Mouse (Mus musculus) bone marrow macrophage, adult 2 months (primary cell): Measurements from ENCODE around the gene Gm2174. TPM values are rescaled to one million over a fixed set of nuclear protein-coding genes. Genes with fewer than 3 reads are reported as not detected.

Experiments used
- H3K27ac ChIP-seq: 2 replicates; pipeline ENCODE4 v1.5.1; 2012; ENCODE audit warnings: low read depth, low read length; ENCODE audit not compliant: insufficient read depth
- H3K4me1 ChIP-seq: 2 replicates; pipeline ENCODE4 v1.6.1; 2012; ENCODE audit warnings: low read length; ENCODE audit not compliant: control insufficient read depth, insufficient read depth
- H3K4me3 ChIP-seq: 2 replicates; pipeline ENCODE4 v1.5.1; 2012; ENCODE audit warnings: mild to moderate bottlenecking, low read length, moderate library complexity; ENCODE audit not compliant: insufficient read depth
- CTCF ChIP-seq: IDR thresholded peaks from 2 replicates; pipeline ENCODE4 v1.5.1; 2012; ENCODE audit warnings: low read depth, mild to moderate bottlenecking, low read length, moderate library complexity
- POLR2A ChIP-seq: IDR thresholded peaks from 2 replicates; pipeline ENCODE4 v1.6.1; 2012; ENCODE audit warnings: mild to moderate bottlenecking, low read depth, low read length, borderline replicate concordance
- polyA plus RNA-seq: library from polyadenylated mRNA; stranded (reverse); fragments of >200 nt; gene quantifications from 2 replicates; pipeline ENCODE4 v1.2.4, GENCODE M21; 2012; ENCODE audit not compliant: missing spikeins, insufficient read depth, insufficient read length

Gm2174 gene
- polyA plus RNA-seq, 1 experiment = 6.1 TPM

GRCm38 (mm10) chrX:56454671-56455371 lies 7.1 kb downstream of the Gm2174 start, which contains the start of gene Ints6l:
Ints6l (plus strand) TSS chrX:56454857.
- Histone ChIP-seq H3K4me1 (peaks cover 4% of the 10 kb centered on the region; the same call in 1 of the 2 replicates), H3K4me3 (peak within 1 kb of the TSS; percentile 84), H3K27ac (peak within 1 kb of the TSS; percentile 82)
- peak; percentile 74; the same call in 1 of the 2 replicates for TF ChIP-seq POLR2A
- no peak for TF ChIP-seq CTCF

DNA sequence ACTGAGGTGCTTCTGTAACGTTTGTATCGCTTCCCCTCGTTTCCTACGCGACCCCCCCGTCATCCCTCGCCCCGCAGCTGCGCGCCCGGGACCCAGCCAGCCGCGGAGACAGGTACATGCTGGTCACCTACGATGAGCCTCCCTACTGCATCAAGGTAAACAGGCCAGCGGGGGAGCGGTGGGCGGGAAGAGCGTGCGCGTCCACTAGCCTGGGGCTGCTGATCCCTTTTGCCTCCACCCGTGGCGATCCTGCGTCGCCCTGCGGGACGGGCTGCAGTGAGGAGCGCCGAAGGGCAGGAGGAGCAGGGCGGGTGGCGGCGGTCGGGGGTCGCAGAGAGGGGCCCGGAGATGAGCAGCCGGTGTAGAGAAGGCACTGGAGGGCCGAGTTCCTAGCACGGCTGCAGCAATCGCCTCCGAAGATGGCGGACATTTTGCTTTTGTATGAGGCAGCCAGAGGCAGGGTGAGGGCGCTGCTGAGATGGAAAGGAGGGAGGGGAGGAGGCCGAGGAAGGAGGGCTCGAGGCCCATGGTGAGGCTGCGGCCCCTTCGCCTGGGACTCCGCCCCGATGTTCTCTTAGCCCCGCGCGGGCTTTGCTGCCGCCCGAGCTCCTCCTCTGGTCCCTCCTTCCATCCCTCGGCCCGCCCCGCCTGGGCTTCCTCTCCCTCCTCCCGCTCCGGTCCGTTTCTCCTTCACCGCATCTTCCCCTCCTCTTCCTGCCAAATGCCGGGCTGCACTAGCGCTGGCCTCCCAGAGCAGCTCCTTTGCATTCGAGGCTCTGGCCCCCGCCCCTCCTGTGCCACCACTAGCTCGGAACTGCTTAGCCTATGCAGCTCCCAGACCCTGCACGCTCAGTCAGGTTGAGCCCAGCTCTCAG lies 7.8 kb downstream of the Gm2174 start:
- H3K27ac ChIP-seq = peak overlapping the region; percentile 82
- peak overlapping the region; percentile 84 for H3K4me3 ChIP-seq
- H3K4me1 ChIP-seq = peaks cover 7% of the 10 kb centered on the region
- TF ChIP-seq POLR2A (no peak), CTCF (no peak)

DNA sequence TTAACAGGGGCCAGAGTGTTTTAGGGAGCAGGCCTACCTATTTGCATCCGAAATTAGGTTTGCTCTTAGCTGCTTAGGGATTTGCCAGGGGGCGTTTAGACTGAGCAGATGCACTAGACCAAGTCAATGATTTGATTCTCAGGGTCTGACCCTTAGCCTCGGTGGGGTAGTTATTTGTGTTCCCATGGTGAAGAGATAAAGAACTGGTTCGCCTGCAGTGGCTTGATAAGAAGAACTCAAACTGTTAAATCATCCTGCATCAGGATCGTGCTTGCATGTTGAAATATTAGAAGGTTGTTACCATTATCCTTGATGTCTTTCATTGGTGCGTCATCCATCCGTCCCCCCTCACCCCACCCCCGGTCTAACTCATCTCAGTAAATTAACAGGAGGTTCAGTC lies 8.6 kb downstream of the Gm2174 start:
- Histone ChIP-seq H3K4me1 (peaks cover 10% of the 10 kb centered on the region), H3K4me3 (peak overlapping the region; percentile 64), H3K27ac (peak overlapping the region; percentile 47; the same call in 1 of the 2 replicates)
- no peak for TF ChIP-seq POLR2A
- TF ChIP-seq CTCF = no peak

DNA sequence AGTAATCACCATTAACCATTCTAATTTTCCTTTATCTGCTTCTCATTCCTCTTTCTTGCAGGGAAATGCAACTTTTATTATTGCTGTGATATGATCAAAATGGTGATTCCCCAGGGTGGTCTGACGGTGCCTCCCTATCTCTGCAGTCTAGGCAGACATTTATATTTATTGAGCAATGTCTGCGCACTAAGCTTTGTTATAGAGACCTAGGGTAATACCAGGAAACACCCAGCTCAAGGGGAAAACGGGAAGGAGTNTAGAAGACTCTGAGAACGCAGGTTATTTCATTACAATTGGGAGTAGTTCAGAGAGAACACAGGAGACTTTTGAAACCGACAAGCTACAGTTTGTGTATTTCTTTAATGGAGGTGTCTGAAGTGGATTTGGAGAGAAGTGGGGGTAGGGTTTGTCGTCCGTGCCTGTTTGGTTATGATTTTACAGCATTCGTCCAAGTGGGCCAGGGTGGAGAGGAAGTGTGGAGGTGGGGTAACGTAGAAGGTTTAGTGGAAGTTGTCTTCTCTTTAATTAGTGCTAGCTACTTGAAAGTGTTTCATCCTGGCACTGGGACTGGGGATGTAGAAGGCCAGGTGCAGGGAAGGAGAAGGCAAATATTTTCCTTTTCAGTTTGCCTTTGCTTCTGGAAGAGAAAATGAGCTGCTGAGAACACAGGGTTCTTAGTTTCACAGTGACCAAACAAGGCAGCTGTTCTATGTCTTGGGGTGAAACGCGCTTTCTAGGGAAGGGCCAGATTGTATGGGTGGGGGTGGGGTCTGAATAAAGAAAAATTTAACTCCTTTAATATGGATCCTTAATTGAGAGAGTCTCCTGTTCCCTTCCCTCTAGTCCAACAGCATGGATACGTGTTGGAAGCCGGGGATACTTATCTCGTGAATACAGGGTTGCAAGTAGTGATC lies 14.5 kb downstream of the Gm2174 start:
- no peak for TF ChIP-seq CTCF
- TF ChIP-seq POLR2A = no peak
- Histone ChIP-seq H3K4me3 (peak overlapping the region; percentile 30; the same call in 1 of the 2 replicates), H3K27ac (peak overlapping the region; percentile 48)

DNA sequence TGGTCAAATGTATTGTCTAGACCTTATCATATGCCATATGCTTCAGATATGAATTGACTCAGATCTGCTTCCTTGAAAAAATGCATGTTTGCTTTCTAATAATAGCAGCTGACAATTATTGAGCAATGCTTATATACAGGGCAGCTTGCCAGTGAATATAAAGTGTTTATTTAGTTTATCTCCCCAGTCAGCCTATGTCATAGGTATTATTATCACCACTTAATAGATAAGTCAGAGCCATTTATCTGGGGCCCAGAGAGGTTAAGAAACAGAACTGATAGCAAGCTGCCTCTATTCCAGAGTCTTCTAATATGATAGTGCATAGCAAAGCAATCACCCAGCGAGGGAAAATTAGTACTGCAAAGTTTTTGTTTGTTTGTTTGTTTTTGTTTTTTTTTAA lies 17.1 kb downstream of the Gm2174 start:
- Histone ChIP-seq H3K4me3 (no peak overlapping the region), H3K4me1 (peaks cover 52% of the 10 kb centered on the region), H3K27ac (peak overlapping the region; percentile 81; the same call in 1 of the 2 replicates)
- TF ChIP-seq CTCF = no peak
- TF ChIP-seq POLR2A = no peak

More for the DNA sequence above, 14.5 kb downstream of the Gm2174 start:
- peaks cover 48% of the 10 kb centered on the region for H3K4me1 ChIP-seq

- Histone ChIP-seq H3K27ac (no peak overlapping the region), H3K4me1 (peaks cover 42% of the 10 kb centered on the region), H3K4me3 (no peak overlapping the region)
- no peak for TF ChIP-seq POLR2A
- TF ChIP-seq CTCF = no peak
Measured at GRCm38 (mm10) chrX:56467688-56468087, 19.9 kb downstream of the Gm2174 start.

GRCm38 (mm10) chrX:56468422-56468821 lies 20.7 kb downstream of the Gm2174 start:
- H3K4me3 ChIP-seq = no peak overlapping the region
- H3K27ac ChIP-seq = no peak overlapping the region
- H3K4me1 ChIP-seq = peaks cover 40% of the 10 kb centered on the region
- TF ChIP-seq CTCF (no peak), POLR2A (no peak)

DNA sequence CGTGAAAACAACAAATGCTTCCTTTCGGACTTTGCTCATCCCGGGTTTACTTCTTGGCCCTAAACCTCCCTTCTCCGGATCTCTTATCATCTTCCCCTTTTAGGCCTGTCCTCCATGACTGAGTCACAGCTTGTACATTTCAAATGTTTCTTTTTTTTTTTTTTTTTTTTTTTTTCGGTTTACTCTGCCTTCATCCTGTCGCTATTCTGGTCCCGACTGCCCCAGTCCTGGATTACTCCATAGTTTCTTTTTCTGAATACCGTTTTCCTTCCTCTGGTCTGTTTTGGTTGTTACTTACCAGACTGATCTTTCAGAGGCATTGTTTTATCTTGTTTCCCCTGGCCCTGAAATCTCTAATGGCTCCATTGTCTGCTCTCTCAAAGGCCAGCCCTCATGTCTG lies 26.3 kb downstream of the Gm2174 start:
- Histone ChIP-seq H3K27ac (peak overlapping the region; percentile 52), H3K4me3 (no peak overlapping the region), H3K4me1 (peaks cover 23% of the 10 kb centered on the region)
- no peak for TF ChIP-seq CTCF
- TF ChIP-seq POLR2A = no peak

GRCm38 (mm10) chrX:56477553-56477952 lies 29.8 kb downstream of the Gm2174 start:
- H3K4me1 ChIP-seq = peaks cover 32% of the 10 kb centered on the region

DNA sequence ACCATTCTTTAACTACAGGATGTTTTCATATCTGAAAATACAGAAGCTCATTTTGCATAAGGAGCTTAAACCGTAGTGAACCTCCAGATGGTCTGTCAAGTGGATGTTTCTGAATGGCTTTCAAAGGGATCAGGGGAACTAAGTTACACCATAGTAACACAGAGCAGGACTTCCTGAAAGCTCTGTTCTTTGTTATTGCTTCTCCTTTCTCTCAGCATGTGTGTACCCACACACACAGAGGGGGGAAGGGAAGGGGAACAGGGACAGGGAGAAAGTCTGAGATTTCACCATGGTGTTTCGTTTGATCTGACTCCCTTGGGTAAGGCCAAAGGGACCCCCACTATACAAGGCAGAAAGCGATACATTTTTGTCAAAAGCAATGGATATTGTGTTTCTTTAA lies 34.1 kb downstream of the Gm2174 start:
- H3K27ac ChIP-seq = peak overlapping the region; percentile 64
- peaks cover 24% of the 10 kb centered on the region for H3K4me1 ChIP-seq
- no peak overlapping the region for H3K4me3 ChIP-seq
- TF ChIP-seq POLR2A (no peak), CTCF (no peak)

More at GRCm38 (mm10) chrX:56477553-56477952, 29.8 kb downstream of the Gm2174 start:
- Histone ChIP-seq H3K4me3 (no peak overlapping the region), H3K27ac (no peak overlapping the region)
- TF ChIP-seq CTCF = no peak
